Mouse (Mus musculus): ENCODE data around the gene Bank1.

Gene Bank1

DNA sequence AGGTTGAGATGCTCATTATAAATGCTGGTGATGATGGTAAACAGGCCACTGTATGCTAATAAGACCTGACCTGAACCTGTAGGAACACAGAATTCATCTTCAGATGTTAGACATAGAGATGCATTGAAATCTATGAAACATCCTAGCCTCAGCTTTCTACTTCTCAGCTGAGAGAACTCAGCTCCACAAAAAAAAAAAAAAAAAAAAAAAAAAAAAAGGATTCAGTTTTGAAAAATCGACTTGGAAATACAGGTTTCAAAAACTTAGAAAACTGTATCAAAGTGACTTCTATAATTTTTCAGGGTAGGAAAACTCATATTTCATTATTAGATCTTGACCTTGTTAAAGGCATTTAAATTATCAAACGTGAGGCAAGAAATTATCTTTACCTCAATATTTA, 222.5 kb downstream of the Bank1 start:
- no peak for DNase-seq (ENCODE audit: low spot score)

DNA sequence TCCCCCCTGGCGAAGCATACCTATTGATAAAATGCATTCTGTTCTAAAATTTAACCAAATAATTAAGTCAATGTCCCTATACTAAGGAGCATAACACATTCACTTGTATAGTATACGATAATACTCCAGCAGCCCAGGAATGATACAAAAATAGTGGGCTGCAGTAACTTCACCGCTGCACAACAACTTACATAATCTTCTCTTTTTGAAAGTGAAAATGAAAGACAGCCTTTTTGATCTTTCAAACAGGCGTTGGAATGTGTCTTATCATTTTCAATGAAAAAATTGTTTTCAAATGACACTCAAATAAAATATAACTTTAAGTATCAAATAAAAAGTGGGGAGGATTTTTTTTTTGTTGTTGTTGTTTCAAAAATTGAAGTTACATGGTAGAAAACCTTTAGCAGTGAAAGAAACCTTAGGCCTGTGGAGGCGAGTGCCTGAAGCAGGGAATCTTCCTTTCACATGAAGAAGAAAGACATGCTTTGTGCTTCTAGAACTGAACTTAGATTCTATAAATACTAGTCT, 224.8 kb downstream of the Bank1 start:
- no peak for DNase-seq (ENCODE audit: low spot score)

DNA sequence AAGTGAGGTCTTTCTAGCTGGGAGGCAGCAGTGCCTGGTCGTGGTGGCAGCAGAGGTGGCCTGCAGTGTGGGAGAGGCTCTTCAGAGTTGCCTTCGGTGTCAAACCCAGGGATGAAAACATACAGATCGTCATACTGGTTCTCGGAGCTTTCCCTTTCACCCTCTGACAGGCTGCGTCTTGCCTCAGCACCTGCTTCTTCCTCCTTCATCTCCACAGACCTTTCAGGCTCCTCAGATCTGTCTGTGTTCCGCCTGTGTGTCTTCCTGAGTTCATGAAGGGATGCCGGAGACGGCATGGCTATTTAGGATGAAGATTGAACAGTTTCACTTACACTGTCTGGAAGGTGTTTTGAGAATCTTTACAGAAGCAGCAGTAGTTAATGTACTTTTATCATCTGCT, 225.6 kb downstream of the Bank1 start:
- DNase-seq (ENCODE audit: low spot score) = no peak

DNA sequence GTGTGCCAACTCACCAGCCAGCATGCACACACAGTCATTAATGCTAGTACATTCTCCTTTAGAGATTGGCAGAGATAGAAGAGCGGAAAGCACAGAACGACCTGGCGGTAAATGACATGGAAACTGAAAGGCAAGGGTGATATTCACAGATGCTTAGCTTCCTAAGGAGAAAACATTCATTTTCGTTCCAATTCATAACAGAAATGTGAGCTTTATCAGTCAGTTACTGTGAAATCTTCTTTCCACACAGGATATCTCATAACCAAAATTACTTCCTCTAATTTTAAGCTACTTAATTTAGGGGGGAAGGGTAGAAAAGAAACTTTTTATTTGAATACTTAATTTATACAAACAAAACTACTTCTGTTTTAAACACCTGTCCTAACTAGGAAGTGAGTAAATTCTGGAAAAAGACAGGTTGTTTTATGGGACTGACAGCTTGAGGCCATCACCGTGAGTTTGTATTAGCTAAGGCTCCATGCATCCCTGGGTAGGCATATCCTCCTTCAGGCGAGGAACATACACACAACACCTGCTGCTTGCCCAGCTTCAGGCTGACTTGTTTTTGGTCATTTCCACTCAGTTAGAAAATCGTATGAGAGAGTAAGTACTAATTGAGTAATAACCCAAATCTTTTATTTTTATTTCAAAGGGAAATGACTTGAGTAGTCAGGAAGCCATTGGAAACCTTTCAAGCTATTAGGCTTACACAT, 238.8 kb downstream of the Bank1 start:
- no peak for DNase-seq (ENCODE audit: low spot score)

DNA sequence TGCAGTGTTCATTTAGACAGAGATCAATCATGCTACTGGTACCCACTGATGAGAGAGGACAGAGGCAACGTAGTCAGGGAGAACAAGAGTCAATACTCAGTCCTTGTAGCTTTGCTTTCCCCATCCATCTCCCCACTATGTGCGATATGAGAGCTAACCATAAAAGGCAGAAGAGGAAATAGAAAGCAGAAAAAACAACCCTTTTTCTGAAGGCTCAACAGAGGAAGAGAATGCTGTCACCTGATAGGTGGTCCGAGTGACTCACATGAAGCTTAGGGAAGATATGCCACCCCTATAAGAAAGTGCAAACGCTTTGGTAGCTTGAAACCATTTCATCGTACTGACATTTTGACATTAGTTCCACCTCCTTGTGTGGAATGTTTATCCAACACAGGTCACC, 239.4 kb downstream of the Bank1 start:
- no peak for DNase-seq (ENCODE audit: low spot score)

DNA sequence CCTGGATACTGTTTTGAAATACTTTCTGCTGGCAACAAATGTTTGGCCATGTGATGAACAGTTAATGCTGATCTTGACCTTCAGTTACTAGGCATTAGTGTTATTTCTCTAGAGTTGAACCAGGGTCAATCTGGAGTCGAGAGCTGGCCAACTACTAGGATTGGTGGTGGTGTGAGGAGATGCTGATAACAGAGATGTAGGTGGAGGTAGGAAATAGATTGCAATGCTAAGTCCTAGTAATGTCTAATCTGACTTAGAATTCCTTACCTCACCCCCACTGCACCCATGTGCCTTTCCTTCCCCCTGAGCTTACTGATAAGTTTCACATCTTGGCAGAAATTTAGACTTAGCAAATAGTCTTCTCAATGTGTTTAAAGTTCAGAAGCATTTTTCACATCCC, 240.8 kb downstream of the Bank1 start:
- no peak for DNase-seq (ENCODE audit: low spot score)

DNA sequence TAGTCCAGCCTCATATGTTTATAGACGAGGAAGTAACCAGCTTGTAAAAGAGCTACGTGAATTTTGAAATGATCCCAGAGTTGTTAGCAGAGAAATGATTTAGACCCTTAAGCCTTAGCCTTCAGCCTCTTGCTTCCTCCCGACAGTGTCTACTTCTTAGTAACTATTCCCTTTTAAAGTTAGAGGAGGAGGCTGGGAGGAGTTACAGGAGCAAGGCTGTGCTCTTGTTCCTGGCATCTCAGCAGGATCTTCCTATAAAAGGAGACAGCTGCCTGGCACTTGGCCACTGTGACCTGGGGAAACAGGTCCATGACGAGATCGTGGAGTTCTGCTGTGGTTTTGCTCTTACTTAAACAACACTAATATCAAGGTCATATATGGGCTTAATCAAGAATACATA, 241.8 kb downstream of the Bank1 start:
- DNase-seq (ENCODE audit: low spot score) = no peak

DNA sequence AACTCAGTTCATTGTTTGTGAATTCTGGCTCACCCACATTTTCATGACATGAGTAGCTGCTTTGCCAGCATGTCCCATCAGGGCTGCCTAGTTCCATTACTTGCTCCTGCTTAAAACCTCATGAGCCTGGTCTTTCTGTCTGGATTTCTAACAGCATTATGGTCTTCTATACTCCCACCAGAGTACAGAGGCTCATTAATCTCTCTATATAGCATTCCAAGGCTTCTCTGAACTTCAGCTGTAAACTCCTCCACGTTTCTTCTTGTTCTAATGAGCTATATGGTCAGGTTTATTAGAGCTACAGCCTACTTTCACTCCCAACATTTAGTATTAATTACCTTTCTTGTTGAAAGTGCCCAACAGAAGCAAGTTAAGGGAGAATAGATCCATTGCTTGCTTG, 244.6 kb downstream of the Bank1 start:
- DNase-seq (ENCODE audit: low spot score) = no peak

DNA sequence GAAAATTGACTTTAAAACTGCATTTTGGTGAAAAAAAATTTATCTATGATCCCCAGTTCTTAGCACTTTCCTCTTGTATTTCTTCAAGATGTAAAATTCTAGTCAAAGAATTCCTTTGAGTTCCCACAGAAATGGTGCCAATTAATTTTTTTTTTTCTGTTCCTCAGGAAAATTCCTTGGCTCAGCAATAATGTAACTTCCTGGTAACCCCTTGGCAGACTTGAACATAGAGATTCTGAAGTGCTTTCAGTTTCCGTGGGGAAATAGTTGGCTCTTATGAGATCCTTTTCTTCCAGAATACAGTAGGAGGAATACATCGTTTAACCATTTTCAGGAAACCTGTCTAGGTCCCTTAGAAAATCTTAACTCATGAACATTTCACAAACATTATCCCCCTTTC, 247.3 kb downstream of the Bank1 start:
- no peak for DNase-seq (ENCODE audit: low spot score)

DNA sequence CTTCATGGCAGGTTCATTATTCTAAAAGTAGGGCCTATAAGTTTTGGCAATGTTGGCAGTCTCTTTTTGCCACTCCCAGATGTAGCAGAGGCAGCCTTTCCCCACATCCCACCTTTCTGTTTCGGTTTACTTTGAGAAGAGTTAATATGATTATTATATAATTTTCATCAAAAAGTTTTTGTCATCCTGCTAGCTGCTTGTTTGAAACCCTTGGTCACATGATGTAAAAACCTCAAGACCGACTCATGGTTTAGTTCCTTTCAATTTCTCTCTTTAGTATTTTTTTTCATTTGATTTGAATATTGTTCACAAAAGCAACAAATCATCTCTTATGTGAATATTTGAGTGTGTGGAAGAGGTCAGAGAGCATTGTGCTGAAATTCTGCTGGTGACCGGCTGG, 255.5 kb downstream of the Bank1 start:
- no peak for DNase-seq (ENCODE audit: low spot score)

DNA sequence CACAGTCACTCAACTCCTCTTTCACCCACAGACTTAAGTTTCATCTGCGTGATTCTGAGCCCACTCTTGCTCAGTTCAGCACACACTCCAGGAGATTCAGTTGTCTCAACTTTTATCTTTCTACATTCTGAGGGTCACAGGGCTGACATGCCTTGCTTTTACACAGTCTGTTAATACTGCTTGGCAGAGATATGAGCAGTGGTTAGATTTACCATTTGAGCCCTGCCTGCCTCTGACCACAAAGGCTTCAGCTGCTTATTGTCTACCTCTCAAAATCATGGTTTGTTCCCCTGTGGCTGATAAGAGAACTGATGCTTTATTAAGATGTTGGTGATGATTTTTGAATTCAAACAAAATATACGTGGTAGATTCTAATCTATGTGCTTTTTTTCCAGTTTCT, 264.0 kb downstream of the Bank1 start:
- DNase-seq (ENCODE audit: low spot score) = no peak

DNA sequence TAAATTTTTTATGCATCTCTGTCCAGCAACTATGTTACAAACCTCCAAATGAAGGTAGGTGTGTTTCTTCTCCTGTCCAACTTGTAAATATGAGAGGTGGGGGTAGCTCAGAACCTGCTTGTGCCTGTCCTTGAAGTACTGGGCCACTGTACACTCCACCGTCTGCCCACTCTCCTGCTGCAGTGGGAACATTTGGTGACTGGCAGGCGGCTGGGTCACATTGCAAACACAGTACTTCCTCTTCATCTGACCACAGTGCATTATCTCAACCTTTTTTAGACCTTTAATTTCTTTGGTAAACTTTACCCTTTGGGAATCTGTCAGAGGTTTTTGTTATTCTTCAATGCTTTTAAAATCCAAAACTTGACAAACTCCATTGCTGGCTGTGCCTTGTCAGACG, 275.2 kb downstream of the Bank1 start:
- DNase-seq (ENCODE audit: low spot score) = no peak

DNA sequence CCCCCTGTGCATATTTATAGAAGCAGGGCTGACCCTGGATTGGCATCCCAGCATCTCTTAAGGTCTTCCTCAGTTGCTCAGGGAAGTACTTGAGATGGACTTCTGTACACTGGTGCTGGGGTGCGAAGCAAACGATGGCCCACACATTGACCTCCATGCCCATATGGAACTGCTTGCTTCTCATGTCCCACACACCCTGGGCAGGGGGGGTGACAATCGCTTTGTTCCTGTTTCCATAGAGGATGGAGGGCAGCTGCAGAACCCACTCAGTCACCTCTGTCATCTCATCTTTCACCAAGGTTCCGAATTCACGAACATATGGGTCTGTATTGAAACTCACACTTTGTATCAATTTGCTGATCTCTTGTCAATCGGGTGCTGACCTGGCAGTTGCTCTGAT, 275.7 kb downstream of the Bank1 start:
- DNase-seq (ENCODE audit: low spot score) = no peak

DNA sequence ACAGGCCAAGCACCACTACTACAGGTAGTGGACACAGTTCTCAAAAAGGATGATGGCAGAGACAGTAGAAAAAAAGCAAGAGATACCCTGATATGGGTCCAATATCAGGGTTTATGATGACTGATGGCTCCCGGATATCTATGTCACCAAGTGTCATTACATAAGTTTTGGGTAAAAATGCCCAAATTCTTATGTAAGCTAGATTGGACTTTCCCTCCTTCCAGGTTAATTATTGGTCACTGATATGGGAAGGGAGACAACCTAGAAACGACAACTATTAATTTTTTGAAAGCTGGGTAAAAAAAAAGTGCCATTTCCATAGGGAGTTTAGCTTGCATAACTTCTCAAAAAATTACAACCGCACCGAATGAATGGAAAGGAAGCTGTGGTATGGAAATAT, 277.8 kb downstream of the Bank1 start:
- no peak for DNase-seq (ENCODE audit: low spot score)

DNA sequence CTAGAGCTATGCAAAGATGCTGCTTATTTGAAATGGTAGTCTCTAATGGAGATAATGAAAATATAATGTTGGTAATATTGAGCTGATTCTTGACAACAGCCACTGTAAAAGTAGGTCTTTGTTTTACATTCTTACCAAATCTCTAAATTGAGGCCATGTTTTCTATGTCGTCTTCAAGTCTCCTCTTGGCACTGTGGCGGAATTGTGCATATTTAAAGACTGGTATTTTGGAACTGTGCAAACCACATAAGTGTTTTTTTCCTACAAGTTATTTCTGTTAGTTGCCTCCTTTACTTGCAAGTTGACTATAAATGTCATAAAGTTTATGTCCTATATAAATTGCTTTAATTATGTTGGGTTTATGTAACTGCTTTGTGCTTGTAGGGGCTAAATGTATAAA, 280.5 kb downstream of the Bank1 start:
- DNase-seq (ENCODE audit: low spot score) = no peak

DNA sequence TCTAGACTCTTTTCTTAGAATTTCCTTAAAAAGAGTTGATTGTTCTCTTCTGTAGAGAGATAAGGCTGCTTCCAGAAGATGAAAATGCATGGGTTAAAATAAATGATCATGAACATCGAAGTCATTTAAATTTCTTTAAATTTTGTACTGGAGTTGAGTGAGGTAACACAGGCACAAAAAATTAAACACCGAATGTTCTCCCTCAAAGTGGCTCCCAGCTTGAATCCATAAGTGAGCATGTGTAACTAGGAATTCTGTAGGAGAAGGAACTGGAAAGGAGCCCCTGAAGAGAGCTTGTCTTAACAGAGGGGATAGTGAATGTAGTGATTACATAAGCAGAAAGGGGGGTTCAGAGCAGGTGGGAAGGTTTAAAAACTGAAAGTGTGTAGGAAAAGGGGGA, 285.8 kb downstream of the Bank1 start:
- no peak for DNase-seq (ENCODE audit: low spot score)

DNA sequence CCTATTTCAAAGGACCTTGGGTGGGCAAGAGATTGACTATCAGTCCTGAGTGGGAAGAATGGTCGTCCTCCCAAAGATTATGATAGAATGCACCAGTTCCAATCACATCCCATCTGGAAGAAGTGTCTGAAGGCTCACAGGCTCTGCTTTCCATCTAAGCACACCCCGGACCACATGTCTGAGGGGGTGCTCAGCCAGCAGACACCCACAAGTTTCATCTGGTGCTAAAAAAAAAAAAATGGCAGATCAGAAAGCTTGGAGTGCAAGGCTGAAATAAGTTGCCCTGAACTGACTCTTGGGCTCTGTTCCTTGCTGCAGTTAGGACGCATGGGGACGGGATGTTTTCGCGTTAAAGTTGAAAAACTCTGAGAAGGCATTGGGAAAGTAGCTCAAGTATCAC, 286.4 kb downstream of the Bank1 start:
- no peak for DNase-seq (ENCODE audit: low spot score)

DNA sequence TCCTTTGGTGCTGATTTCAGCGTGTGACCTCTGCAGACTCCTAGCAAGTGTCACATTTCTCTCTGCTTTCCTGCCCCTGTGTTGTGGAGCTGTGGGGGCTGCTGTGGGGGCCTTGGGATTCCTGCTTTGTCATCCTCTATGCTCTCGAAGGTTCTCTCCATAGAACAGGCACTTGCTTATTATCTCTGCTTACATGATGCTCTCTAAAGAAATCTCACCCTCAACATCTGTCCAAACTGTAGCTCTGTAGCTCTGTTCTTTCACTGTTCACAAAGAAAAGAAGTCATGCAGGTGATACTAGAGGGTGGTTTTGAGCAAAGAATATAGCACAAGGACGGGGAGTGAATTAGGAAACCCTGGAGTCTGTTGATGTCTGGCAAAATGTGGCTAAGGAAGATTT, 288.6 kb downstream of the Bank1 start:
- no peak for DNase-seq (ENCODE audit: low spot score)

DNA sequence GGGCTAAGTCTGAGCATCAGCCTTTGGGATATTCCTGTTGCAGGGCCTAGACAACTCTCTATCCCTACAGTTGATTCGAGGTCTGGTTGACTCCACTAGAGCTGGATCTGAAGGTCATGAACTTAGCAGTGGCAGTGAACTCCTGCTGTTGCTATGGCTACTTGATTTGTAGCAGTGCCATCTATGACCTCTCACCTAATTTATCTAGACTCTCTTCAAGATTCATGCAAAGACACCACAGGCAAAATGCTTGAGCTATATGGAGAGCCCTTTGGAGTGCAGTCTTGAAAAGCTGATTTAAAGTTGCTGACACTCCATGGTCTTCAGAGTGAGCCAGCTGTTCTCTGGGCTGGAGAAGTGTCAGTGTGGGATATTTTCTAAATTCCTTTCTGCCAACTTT, 290.1 kb downstream of the Bank1 start:
- DNase-seq (ENCODE audit: low spot score) = no peak

DNA sequence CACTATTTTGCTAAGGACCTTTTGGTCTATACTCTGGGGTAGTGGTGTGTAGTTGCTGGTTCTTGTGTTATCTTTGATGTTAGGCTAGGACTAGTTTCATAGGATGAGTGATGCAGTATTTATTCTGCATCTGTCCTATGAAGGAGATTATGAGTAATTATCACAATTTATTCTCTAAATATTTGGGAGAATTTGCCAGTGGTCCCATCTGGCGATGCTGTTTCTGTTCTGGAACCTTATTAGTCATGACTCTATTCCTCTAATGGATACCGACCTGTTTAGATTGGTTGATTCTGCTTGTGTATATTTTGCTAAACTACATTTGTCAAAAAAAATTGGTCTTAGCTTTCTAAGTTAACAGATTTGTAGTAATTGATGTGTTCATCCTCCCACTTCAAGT, 301.0 kb downstream of the Bank1 start:
- no peak for DNase-seq (ENCODE audit: low spot score)

DNA sequence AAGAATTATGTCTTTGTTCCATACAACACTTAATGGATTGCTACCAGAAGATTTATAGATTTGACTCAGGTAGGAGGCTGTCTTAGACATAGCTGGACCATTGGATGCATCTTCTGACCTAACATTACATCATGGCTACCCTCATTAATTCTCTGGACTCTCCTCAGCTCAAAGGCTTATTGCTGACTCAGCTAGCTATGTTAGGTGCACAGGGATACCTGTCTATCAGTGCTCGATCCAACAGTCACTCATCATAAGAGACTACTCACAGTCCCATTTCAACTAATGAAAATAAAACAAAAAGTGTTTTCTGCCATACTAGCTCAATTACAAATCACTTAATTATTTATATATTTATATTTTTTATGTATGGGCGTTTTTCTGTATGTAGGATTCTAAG, 308.3 kb downstream of the Bank1 start:
- no peak for DNase-seq (ENCODE audit: low spot score)

DNA sequence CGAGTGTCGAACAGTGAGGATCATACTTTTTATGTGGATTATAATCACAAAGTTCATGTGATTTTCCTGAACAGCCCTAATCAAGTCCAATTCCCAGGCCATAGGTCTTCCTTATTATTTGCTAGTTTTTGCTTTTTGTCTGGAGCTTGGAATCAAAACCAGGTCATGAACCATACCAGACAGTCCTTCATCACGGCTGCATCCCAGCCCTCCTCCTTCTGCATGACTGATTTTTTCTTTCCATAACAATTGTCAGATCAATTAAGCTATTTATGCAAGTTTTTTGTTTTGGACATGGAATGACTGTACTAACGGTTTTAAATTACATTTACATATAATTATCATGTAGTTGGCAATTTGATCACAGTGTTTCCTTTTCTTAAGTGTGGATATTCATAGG, 315.2 kb downstream of the Bank1 start:
- no peak for DNase-seq (ENCODE audit: low spot score)

DNA sequence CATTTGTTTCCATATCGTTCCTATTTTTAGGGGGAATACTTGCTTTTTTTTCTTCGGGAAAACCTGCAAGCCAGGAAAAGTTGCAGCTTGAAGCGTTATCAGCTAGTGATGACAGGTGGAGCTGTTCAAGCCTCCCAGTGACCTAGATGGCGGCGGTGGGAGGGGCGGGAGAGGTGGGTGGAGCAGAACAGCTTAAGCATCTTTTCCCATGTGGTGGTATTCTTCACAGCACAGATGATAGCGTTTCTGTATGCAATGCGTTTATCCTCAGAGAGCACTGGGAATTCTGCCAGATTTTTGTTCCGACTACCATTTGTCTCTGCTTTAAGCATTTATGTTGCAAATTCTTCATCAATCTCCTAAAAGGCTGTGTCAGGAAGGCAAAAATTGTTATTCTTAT, 318.0 kb downstream of the Bank1 start:
- DNase-seq (ENCODE audit: low spot score) = no peak

DNA sequence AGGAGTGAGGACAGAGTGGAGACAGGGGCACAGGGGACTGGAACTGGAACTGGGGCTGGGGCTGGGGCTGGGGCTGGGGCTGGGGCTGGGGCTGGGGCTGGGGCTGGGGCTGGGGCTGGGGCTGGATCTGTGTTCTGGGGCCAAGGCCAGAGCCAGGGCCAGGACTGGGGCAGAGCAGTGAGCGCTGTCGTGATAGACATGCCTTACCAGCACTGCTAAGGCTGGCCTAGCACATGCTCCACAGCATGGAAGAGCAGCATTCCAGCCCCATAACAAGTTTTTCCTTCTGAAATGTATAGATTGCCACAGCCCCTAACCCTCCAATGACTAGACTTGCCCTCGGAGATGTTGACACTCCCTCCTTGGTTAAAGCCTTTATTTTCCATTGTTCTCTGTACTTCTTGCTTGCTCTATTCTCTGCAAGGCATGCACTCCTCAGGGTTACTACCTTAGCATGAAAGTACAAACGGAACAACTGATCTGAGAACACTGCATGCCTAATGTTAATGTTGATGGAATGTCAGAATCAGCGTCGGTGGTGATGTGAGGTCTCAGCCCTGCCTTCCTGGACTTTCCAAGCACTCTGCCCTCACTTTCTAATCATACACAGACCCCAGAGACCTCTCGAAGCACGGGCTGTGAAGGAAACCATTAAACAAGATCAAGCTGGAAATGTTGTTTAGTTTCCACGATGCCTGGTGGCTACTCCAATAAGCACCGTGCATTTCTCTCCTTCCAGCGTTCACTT, 318.6 kb downstream of the Bank1 start:
- DNase-seq (ENCODE audit: low spot score) = no peak
